ENCODE assay signal across 16 mouse cellular contexts in genomic region chr10:77589117-77589516, GRCm38 (mm10). TPM values are rescaled to one million over a fixed set of nuclear protein-coding genes. Genes with fewer than 3 reads are reported as not detected.
A peak's percentile ranks its signal among the peaks of the same experiment; 100 is the strongest.
DNase-seq lines count a peak whose midpoint lies in the region; ATAC-seq and TF ChIP-seq lines count a peak whose summit lies in the region.
"Had no signal": no experiment of that assay in that cellular context is flagged by ENCODE, and none has a peak within 500 bp of the region (broad histone marks: within the 10 kb centered on the region; RNA-seq: fewer than 3 reads in every experiment).

No protein-coding gene starts in this region.

- H3K4me3 ChIP-seq in heart, embryonic 10.5 days: no peak overlapping the region
- H3K4me3 ChIP-seq in kidney, postnatal 0 days (replicated peaks; ENCODE audit: low read depth, low read length): no peak overlapping the region
- no peak overlapping the region for H3K4me3 ChIP-seq in liver, postnatal 0 days (ENCODE audit: low read depth, low read length)
- H3K4me3 ChIP-seq: embryonic facial prominence, embryonic 15.5 days had no signal

- H3K4me2 ChIP-seq in kidney, postnatal 0 days (ENCODE audit: low read length): no peak overlapping the region
- peak overlapping the region; percentile 32; the same call in 1 of the 2 replicates for H3K4me2 ChIP-seq in liver, postnatal 0 days (ENCODE audit: low read depth, low read length)
- H3K4me2 ChIP-seq: embryonic facial prominence, embryonic 15.5 days had no signal

- no peak for DNase-seq in heart, embryonic 10.5 days (ENCODE audit: low spot score)
- no peak for DNase-seq in heart, postnatal 36 days
- DNase-seq in kidney, postnatal 0 days (ENCODE audit: low spot score): no peak
- DNase-seq in kidney, adult 11 months: no peak
- DNase-seq in brain, adult 2 months (ENCODE audit: low read depth, low spot score): peak; percentile 41
- no peak for DNase-seq in liver, postnatal 0 days
- DNase-seq in frontal cortex, adult 2 months (ENCODE audit: extremely low spot score in 1 of 2, low spot score in 1 of 2): no peak
- DNase-seq in gastrocnemius, adult 8-10 months (ENCODE audit: low spot score in 2 of 2): no peak
- DNase-seq: adrenal gland, postnatal 25 days; cerebellum, adult 2 months; kidney, adult 8-10 months; layer of hippocampus, postnatal 36 days; lung, adult 18-20 months; right cerebral cortex, adult 18-20 months had no signal

- TF ChIP-seq CTCF in kidney, postnatal 0 days (IDR thresholded peaks at IDR 0.05; ENCODE audit: low read depth): no peak
- no peak for TF ChIP-seq CTCF in liver, postnatal 0 days (IDR thresholded peaks at IDR 0.05; ENCODE audit: low read depth)

- intact Hi-C loops in heart, postnatal 36 days (cut with DNase I): no loop called here

- H3K4me1 ChIP-seq in heart, embryonic 10.5 days: peaks cover 47% of the 10 kb centered on the region
- peaks cover 4% of the 10 kb centered on the region; the same call in 1 of the 2 replicates for H3K4me1 ChIP-seq in kidney, postnatal 0 days (replicated peaks; ENCODE audit: insufficient read depth, low read length)
- peaks cover 48% of the 10 kb centered on the region for H3K4me1 ChIP-seq in liver, postnatal 0 days (ENCODE audit: insufficient read depth)

- H3K27me3 ChIP-seq in heart, embryonic 10.5 days (ENCODE audit: insufficient read depth, poor library complexity, severe bottlenecking): no peaks in the 10 kb centered on the region
- H3K27me3 ChIP-seq in kidney, postnatal 0 days (ENCODE audit: insufficient read depth, low read length): no peaks in the 10 kb centered on the region
- no peaks in the 10 kb centered on the region for H3K27me3 ChIP-seq in liver, postnatal 0 days (ENCODE audit: insufficient read depth, low read length)
- H3K27me3 ChIP-seq: embryonic facial prominence, embryonic 15.5 days; Patski had no signal

- H3K36me3 ChIP-seq in heart, embryonic 10.5 days: peaks cover 65% of the 10 kb centered on the region
- peaks cover 32% of the 10 kb centered on the region for H3K36me3 ChIP-seq in kidney, postnatal 0 days (ENCODE audit: insufficient read depth, low read length)
- H3K36me3 ChIP-seq in liver, postnatal 0 days (replicated peaks; ENCODE audit: insufficient read depth, low read length): peaks cover 46% of the 10 kb centered on the region

- H3K9ac ChIP-seq in kidney, postnatal 0 days (ENCODE audit: low read depth, low read length): no peak overlapping the region
- no peak overlapping the region for H3K9ac ChIP-seq in liver, postnatal 0 days (replicated peaks)
- H3K9ac ChIP-seq: embryonic facial prominence, embryonic 15.5 days had no signal

- no peak for TF ChIP-seq EP300 in liver, postnatal 0 days (IDR thresholded peaks at IDR 0.05; ENCODE audit: low read depth)

- ATAC-seq in kidney, postnatal 0 days (replicated peaks; ENCODE audit: low FRiP score, low read depth): no peak
- no peak for ATAC-seq in liver, postnatal 0 days
- ATAC-seq: Patski had no signal

- H3K9me3 ChIP-seq in heart, embryonic 10.5 days: no peaks in the 10 kb centered on the region
- H3K9me3 ChIP-seq in kidney, postnatal 0 days (replicated peaks; ENCODE audit: low read length): no peaks in the 10 kb centered on the region
- H3K9me3 ChIP-seq in liver, postnatal 0 days (ENCODE audit: low read length): no peaks in the 10 kb centered on the region
- H3K9me3 ChIP-seq: embryonic facial prominence, embryonic 15.5 days had no signal

- WGBS in heart, embryonic 10.5 days: 69% methylated on average over 7 of the region's 7 CpGs
- 62% methylated on average over 7 of the region's 7 CpGs for WGBS in kidney, postnatal 0 days
- 41% methylated on average over 7 of the region's 7 CpGs for WGBS in liver, postnatal 0 days (ENCODE audit: insufficient replicate concordance)

- H3K27ac ChIP-seq in heart, embryonic 10.5 days: peak overlapping the region; percentile 48
- H3K27ac ChIP-seq in kidney, postnatal 0 days: peak overlapping the region; percentile 42; the same call in 1 of the 2 replicates
- peak overlapping the region; percentile 67 for H3K27ac ChIP-seq in liver, postnatal 0 days (ENCODE audit: low read depth)
- H3K27ac ChIP-seq: embryonic facial prominence, embryonic 15.5 days had no signal

RNA-seq across cellular contexts. Expression of gene Pttg1ip, which starts 7.6 kb away (rescaled TPM):
- polyA plus RNA-seq in heart, embryonic 10.5 days (2016; fragmentation: Nextera tagmentation; extraction: Ambion mirVana): 94.9 and 97.0 TPM in 2 replicates
- 100 to 1,000 TPM; 137 to 138 TPM for total RNA-seq in heart, postnatal 36 days (2021)
- polyA plus RNA-seq in kidney, postnatal 0 days (2015; fragmentation: Nextera tagmentation; extraction: Ambion mirVana): 210 and 216 TPM in 2 replicates
- polyA plus RNA-seq in liver, postnatal 0 days (2015; fragmentation: Nextera tagmentation; extraction: Ambion mirVana): 126 and 129 TPM in 2 replicates
- 125 and 132 TPM in 2 replicates for polyA plus RNA-seq in frontal cortex, adult 2 months (2012; rRNA removed)
- 10 to 100 TPM; 15.4 to 30.1 (median 25.8) TPM for total RNA-seq in gastrocnemius, adult 8-10 months (2022)

RNA-seq across cellular contexts. Expression of gene Sumo3, which starts 16.8 kb away (rescaled TPM):
- 235 and 306 TPM in 2 replicates for polyA plus RNA-seq in heart, embryonic 10.5 days (2016; fragmentation: Nextera tagmentation; extraction: Ambion mirVana)
- total RNA-seq in heart, postnatal 36 days (2021): 10 to 100 TPM; 52.9 to 58.9 TPM
- 313 and 335 TPM in 2 replicates for polyA plus RNA-seq in kidney, postnatal 0 days (2015; fragmentation: Nextera tagmentation; extraction: Ambion mirVana)
- 105 and 111 TPM in 2 replicates for polyA plus RNA-seq in liver, postnatal 0 days (2015; fragmentation: Nextera tagmentation; extraction: Ambion mirVana)
- polyA plus RNA-seq in frontal cortex, adult 2 months (2012; rRNA removed): 358 and 364 TPM in 2 replicates
- 10 to 100 TPM; 38.7 to 59.9 (median 41.6) TPM for total RNA-seq in gastrocnemius, adult 8-10 months (2022)

RNA-seq across cellular contexts. Expression of gene Gm49325, which starts 16.9 kb away (rescaled TPM):
- 2.1 and 2.7 TPM in 2 replicates for polyA plus RNA-seq in heart, embryonic 10.5 days (2016; fragmentation: Nextera tagmentation; extraction: Ambion mirVana)
- total RNA-seq in heart, postnatal 36 days (2021): 10 to 100 TPM; 10.6 to 17.6 TPM
- polyA plus RNA-seq in kidney, postnatal 0 days (2015; fragmentation: Nextera tagmentation; extraction: Ambion mirVana): 13.1 and 15.2 TPM in 2 replicates
- 8.4 and 13.3 TPM in 2 replicates for polyA plus RNA-seq in liver, postnatal 0 days (2015; fragmentation: Nextera tagmentation; extraction: Ambion mirVana)
- 15.9 and 23.0 TPM in 2 replicates for polyA plus RNA-seq in frontal cortex, adult 2 months (2012; rRNA removed)
- 10 to 100 TPM in 2 of 4 experiments, 1 to 10 TPM in 2; 5.7 to 18.3 (median 11.6) TPM for total RNA-seq in gastrocnemius, adult 8-10 months (2022)

RNA-seq across cellular contexts. Expression of gene Ube2g2, which starts 33.0 kb away (rescaled TPM):
- 83.1 and 92.1 TPM in 2 replicates for polyA plus RNA-seq in heart, embryonic 10.5 days (2016; fragmentation: Nextera tagmentation; extraction: Ambion mirVana)
- total RNA-seq in heart, postnatal 36 days (2021): 10 to 100 TPM; 65.2 to 73.4 TPM
- 51.4 and 53.5 TPM in 2 replicates for polyA plus RNA-seq in kidney, postnatal 0 days (2015; fragmentation: Nextera tagmentation; extraction: Ambion mirVana)
- 37.4 and 40.4 TPM in 2 replicates for polyA plus RNA-seq in liver, postnatal 0 days (2015; fragmentation: Nextera tagmentation; extraction: Ambion mirVana)
- polyA plus RNA-seq in frontal cortex, adult 2 months (2012; rRNA removed): 47.9 and 51.8 TPM in 2 replicates
- 100 to 1,000 TPM in 2 of 4 experiments, 10 to 100 TPM in 2; 81.6 to 141 (median 104) TPM for total RNA-seq in gastrocnemius, adult 8-10 months (2022)

RNA-seq across cellular contexts. Expression of gene Itgb2, which starts 59.1 kb away (rescaled TPM):
- 2.4 and 3.6 TPM in 2 replicates for polyA plus RNA-seq in heart, embryonic 10.5 days (2016; fragmentation: Nextera tagmentation; extraction: Ambion mirVana)
- 1 to 10 TPM; 7.1 to 9.2 TPM for total RNA-seq in heart, postnatal 36 days (2021)
- 1.4 and 1.6 TPM in 2 replicates for polyA plus RNA-seq in kidney, postnatal 0 days (2015; fragmentation: Nextera tagmentation; extraction: Ambion mirVana)
- 18.7 and 23.1 TPM in 2 replicates for polyA plus RNA-seq in liver, postnatal 0 days (2015; fragmentation: Nextera tagmentation; extraction: Ambion mirVana)
- polyA plus RNA-seq in frontal cortex, adult 2 months (2012; rRNA removed): 4.5 and 6.8 TPM in 2 replicates
- total RNA-seq in gastrocnemius, adult 8-10 months (2022): under 1 TPM; 0.48 to 0.99 (median 0.88) TPM
